Mouse (Mus musculus): ENCODE results near the gene Fgf8.

Fgf8 gene

DNA sequence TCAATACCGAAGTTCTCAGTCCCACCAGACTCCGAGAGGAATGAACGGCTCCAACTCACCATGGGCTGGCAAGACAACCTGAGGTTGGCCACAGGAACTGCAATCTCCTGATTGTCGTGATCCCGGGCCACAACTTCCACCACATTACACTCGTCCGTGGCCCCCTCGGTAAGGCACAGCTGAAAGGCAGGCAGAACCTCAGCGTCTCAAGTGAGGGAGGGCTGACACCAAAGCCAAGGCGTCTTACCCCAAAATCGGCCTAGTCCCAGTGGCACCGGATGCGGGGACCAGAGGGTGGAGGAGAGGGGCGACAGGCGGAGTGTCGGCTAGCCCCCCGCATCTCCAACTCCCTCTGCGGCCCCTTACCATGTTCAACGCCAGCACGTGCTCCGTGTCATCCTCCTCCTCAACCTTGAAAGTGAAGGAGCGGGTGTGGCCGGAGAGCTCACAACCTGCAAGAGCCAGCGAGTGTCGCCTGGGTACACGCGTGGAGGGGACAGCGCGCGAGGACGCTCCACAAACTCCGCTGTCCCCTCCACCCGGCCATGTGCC lies 6.1 kb upstream of the Fgf8 start:
- no peak for DNase-seq (ENCODE audit: low read depth, low spot score)

GRCm38 (mm10) chr19:45748206-45748605 lies 5.5 kb upstream of the Fgf8 start:
- DNase-seq (ENCODE audit: low read depth, low spot score) = no peak

DNA sequence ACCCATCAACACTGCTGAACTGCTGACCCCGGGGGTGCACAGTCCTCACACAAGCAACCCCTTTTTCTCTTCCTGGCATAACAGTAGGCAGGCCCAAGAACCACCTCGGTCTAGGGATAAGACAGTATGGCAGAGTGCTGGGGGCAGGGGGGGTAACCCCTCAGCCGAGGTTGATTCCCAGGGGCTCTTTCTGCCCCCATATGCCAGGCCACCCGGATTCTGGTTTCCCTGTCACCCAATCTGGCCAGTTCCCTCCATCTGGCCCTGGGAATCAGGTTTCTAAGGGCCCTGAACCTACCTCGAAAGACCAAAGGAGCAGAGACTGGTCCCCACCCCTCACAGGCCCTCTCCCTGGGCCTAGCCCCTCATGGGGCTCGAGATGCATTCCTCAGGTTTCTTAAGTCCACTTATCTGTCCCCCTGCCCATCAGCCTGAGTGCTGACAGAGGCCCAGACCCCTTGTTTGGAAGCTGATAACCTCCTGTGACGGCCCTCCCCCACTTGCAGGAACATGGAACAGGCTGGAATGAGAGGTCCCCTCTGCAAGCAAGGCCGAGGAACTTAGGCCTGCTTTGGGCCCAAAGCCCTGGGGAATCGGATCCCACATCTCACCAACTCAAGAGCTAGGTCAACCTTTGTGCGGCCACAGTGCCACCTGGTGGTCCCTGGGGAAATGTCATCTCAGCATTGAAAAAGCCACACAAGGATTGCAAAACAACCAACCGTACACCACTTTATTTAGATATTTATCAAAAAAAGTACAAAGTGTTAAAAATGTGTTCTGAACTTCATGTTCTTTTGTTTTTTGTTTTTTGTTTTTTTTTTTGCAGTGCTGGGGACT lies 4.5 kb upstream of the Fgf8 start:
- peak; percentile 88 for DNase-seq (ENCODE audit: low read depth, low spot score)

DNA sequence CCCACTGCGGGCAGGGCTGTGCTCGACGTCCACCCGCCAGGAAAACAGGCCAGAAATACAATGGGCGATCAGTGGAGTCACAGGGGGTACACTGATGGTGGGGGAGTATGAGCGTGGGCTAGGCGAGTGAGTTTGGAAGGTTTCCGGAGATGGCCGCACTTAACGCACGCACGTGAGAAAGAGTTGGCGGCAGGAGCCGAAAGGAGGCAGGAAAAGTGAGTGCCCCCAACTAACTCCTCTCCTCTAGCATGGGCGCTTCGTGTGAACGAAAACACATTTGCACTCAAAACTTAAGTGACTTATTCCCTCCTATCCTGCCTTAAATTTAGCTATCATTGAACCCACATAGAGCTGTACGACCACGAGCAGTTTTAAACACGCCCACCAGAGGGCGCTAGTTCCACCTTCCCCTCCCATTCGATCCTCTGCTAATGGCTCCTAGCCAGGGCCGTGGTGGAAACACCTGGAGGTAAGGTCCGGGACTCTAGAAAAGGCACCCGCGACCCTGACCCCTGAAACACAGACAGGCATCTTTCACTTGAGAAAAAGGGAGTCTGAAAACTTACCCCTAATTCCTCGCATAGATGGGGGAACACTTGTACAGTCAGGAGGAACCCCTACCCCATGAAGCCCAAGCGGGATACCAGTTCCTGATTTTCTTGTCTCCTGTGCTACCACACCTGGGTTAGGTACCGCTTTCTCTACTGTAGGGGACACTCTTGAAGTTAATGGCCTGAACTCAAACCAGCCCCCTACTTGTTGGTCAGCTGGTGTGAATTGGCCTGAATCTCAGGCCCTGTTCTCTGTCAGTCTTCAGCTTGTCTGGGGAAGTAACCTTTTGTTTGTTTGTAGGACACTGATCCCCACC lies 3.7 kb upstream of the Fgf8 start:
- DNase-seq (ENCODE audit: low read depth, low spot score) = peak; percentile 75

GRCm38 (mm10) chr19:45745344-45746152 lies 2.8 kb upstream of the Fgf8 start:
- DNase-seq (ENCODE audit: low read depth, low spot score) = no peak

- DNase-seq (ENCODE audit: low read depth, low spot score) = no peak
Observed at GRCm38 (mm10) chr19:45743619-45744018, 904 bp upstream of the Fgf8 start.

DNA sequence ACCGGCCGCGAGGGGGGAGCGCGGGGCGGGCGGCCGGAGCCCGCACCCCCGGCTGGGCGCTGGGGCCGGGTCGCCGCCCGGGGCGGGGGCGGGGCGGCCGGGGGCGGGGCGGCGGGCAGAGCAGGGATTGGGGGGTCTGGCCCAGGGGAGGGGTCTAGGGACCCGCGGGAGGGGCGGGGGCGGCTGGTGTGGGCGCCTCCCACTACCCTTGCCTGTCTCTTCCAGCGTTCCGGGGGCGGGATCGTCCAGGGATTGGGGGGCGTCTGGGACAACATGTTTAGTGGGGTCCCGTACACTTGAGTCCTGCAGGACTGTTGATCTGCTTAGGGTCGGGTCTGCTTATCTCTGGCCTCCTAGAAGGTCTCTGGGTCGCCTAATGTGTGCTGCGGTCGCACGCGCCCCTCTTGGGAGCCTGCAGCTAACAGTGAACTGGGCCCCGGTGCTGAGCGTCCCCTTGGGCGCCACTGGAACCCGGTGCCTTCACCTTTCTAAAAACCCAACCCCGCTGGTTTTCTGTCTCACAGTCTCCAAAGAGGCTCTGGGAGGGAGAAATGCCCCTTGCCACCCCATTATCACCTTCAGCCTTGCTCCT lies 365 bp upstream of the Fgf8 start:
- DNase-seq (ENCODE audit: low read depth, low spot score) = no peak

DNA sequence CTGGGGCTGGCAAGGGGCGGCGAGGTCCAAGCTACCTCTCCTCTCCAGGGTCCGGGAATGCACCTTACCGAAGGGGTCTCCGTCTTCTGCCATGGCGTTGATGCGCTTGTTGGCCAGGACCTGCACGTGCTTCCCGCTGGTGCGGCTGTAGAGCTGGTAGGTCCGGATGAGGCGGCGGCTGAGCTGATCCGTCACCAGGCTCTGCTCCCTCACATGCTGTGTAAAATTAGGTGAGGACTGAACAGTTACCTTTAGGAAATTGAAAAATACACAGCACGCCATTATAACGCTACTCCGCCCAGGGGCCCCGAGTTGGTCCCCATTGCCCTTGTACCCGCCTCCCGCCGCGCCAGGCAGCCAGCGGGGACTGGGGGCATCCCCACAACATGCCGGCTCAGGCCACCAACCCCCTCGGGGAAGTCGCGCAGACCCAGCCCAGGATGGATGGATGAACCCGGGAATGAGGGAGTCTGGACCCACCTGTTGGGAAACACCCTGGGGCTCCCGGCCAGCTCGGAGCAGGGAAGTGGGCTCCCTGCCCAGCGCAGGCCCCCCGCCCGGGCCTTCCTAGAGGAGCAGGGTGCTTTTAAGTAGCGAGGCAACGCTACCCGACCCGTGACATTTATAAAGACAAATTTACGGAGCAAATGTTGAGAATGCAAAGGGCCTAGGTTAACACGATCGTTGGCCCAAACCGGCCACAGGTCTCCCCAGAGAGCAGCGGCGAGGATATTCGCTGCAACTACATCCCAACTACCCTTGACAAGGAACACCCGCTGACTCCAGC lies 1.1 kb downstream of the Fgf8 start:
- DNase-seq (ENCODE audit: low read depth, low spot score) = no peak

GRCm38 (mm10) chr19:45740817-45741216 lies 1.9 kb downstream of the Fgf8 start:
- no peak for DNase-seq (ENCODE audit: low read depth, low spot score)

- no peak for DNase-seq (ENCODE audit: low read depth, low spot score)
Observed at GRCm38 (mm10) chr19:45740233-45740632, 2.5 kb downstream of the Fgf8 start.

DNA sequence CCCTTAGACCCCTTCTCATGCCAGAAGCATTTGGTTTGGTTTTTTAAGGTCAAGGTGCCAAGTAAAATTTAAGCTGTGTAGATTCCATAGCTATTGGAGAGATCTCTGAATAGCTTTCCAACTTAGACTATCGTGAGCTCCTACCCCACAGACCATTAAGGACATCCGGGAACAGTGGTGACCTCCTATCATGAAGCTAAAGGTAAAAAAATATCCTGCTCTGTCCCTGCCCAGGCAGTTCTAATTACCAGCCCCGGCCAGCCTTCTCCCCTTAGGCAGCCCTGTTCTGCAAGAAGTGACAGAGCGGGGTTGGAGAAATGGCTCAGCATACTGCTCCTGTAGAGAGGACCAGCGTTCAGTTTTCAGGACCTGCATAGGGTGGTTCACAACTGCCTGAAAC lies 4.2 kb downstream of the Fgf8 start:
- DNase-seq (ENCODE audit: low read depth, low spot score) = no peak

- DNase-seq (ENCODE audit: low read depth, low spot score) = no peak
Observed at GRCm38 (mm10) chr19:45737846-45738484, 4.8 kb downstream of the Fgf8 start.

- DNase-seq (ENCODE audit: low read depth, low spot score) = no peak
Observed at GRCm38 (mm10) chr19:45737208-45737845, 5.4 kb downstream of the Fgf8 start.

DNA sequence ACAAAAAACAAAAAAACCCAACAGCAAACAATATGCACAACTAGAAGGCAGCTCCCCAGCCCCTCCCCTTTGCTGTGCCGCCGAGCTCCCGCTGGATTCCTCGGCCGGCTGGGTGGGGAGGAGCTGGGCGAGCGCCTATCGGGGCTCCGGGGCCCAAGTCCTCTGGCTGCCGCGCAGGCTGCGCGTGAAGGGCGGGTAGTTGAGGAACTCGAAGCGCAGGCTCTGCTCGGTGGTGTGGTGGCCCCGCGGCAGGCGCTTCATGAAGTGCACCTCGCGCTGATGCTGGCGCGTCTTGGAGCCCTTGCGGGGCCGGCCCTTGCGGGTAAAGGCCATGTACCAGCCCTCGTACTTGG lies 5.9 kb downstream of the Fgf8 start:
- peak; percentile 44 for DNase-seq (ENCODE audit: low read depth, low spot score)

DNA sequence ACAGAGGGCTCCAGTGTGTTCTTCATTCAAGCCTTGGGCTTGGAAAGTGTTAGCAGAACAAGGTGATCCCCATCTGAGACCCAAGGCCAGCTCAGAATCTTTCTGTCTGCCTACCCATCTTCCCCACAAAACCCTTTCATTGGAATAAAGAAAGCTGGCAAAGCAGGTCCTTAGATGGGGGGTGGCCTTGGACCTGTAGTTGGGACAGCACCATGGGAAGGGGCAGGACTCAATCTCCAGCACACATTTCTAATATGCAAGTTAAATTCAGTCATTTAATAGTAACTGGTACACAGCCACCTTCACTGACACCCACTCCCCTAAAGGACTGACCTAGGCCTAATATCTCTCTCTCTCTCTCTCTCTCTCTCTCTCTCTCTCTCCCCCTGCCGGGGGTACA lies 6.5 kb downstream of the Fgf8 start:
- no peak for DNase-seq (ENCODE audit: low read depth, low spot score)

DNA sequence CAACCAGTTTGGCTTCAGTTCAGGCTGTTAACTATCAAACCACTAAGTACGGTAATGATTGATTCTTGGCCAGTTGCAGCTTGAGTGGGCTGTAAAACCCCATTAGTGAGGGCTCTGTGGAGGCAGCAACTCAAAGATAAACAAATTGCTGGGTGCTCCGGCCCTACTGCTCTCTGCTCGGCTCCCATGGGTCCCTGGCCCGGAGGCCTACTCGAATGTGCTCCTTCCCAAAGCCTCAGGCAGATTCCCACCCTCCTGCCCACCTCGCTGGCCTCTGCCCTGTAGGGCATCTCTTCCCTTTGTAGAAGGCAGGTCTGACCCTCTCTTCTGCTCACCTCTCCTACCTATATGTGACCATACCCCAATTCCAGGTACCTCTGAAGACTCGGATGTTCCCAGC lies 8.0 kb downstream of the Fgf8 start:
- no peak for DNase-seq (ENCODE audit: low read depth, low spot score)

DNA sequence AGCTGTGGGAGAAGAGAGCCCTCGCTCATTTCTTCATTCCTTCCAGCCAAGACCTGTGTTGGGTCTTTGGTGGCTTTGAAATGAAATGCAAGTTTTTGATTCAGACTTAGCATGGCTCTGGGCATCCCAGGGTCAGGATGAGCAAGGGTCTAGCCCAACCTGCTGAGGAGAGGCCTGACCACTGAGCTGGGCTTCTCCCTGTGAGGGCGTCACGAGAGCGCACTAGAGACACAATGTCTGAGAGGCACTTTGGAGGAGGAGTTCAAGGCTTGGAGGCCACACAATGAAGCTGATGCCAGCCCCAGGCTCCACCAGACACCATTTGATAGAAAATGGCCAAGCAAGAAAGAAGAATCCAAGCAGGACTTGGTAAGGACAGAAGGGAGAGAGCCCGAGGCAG lies 8.5 kb downstream of the Fgf8 start:
- no peak for DNase-seq (ENCODE audit: low read depth, low spot score)

- DNase-seq (ENCODE audit: low read depth, low spot score) = no peak
Observed at GRCm38 (mm10) chr19:45733564-45733963, 9.2 kb downstream of the Fgf8 start.

DNA sequence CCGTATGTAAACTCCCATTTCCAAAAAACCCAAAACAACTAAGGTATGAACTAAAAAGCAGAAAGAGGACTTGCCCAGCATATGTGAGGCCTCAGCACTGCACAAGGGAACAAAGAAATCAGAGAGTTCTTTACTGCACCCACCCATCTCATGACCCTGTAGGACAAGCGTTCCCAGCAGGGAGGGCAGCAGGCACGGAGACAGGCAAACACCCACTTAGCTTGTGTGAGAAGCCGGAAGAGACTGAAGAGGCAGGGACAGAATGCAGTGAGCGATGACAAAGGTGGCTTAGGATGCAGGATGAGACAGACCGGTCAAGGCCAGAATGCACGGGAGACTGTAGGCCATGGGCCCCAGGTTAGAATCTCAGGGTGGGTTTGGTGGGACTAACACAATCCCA lies 11.1 kb downstream of the Fgf8 start:
- DNase-seq (ENCODE audit: low read depth, low spot score) = no peak

GRCm38 (mm10) chr19:45730042-45730441 lies 12.7 kb downstream of the Fgf8 start:
- no peak for DNase-seq (ENCODE audit: low read depth, low spot score)
